Mouse (Mus musculus) megakaryocyte, embryonic 14.5 days (primary cell): ENCODE measurements at regions not wholly inside any gene's neighbourhood (a gene's known extent, or its start where the extent isn't known, plus 50 kb on each side); places are given as distances from the start of the nearest gene placed in this dataset.

Experiments used
- FLI1 ChIP-seq: IDR thresholded peaks from 2 replicates; pipeline ENCODE4 v1.6.1; 2012; ENCODE audit warnings: low read length, inconsistent platforms, mixed read lengths
- GATA1 ChIP-seq: IDR thresholded peaks from 3 replicates; pipeline ENCODE4 v1.6.1; 2012; ENCODE audit warnings: mixed read lengths, low read length, inconsistent platforms, borderline replicate concordance

DNA sequence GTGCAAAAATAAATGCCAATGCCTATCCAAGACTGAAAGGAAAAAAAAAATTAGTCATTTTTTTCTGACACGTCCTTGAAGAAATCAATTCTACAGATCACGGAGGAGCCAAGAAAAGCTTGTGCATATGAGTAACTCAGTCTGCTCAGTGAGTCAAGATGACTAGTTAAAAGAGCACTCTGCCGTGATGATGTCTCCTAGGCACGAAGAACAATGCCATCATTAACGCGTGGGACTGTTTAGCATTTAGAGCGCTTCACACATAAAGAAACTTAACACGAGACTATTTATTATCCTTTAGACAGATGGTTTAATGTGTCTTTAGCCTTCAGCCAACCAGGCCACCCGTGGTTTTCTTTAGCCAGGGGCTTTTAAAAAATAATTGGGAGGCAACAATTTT lies 229.8 kb downstream of the Olfm4 start:
- no peak for TF ChIP-seq GATA1
- no peak for TF ChIP-seq FLI1
